Mouse (Mus musculus): ENCODE measurements around the gene Zfp940.

- TF ChIP-seq POLR2A (IDR thresholded peaks at IDR 0.05; ENCODE audit: control insufficient read depth, extremely low read depth, insufficient read depth, low read length, poor library complexity) (no peak), CTCF (IDR thresholded peaks at IDR 0.05; ENCODE audit: borderline replicate concordance, control insufficient read depth, extremely low read depth, insufficient read depth, low read length, poor library complexity) (no peak)
Observed at GRCm38 (mm10) chr7:29839256-29839655, 14.2 kb downstream of the Zfp940 start.
